Mouse (Mus musculus) forebrain, embryonic 13.5 days (tissue): ENCODE data around the gene Prl7a2. TPM values are rescaled to one million over a fixed set of nuclear protein-coding genes. Genes with fewer than 3 reads are reported as not detected.

Experiments
- ATAC-seq: fragments of 200-750 bp; cut with Nextera tagmentation; 2 replicates; pipeline ENCODE4 v1.8.0; 2017
- H3K27ac ChIP-seq: fragments of 300-500 bp; sonication (generic); 2 replicates; pipeline ENCODE4 v1.5.1; 2015; ENCODE audit warnings: inconsistent platforms, mild to moderate bottlenecking, moderate library complexity
- H3K27me3 ChIP-seq: fragments of 300-500 bp; sonication (generic); 2 replicates; pipeline ENCODE4 v1.6.1; 2015; ENCODE audit warnings: mild to moderate bottlenecking, inconsistent platforms
- H3K36me3 ChIP-seq: fragments of 300-500 bp; sonication (generic); 2 replicates; pipeline ENCODE4 v1.6.1; 2015; ENCODE audit warnings: mild to moderate bottlenecking, inconsistent platforms; ENCODE audit not compliant: poor library complexity, severe bottlenecking
- H3K4me1 ChIP-seq: fragments of 300-500 bp; sonication (generic); 2 replicates; pipeline ENCODE4 v1.6.1; 2015; ENCODE audit warnings: inconsistent platforms
- H3K4me2 ChIP-seq: fragments of 300-500 bp; sonication (generic); 2 replicates; pipeline ENCODE4 v1.6.1; 2015; ENCODE audit warnings: inconsistent platforms, mild to moderate bottlenecking, moderate library complexity
- H3K4me3 ChIP-seq: fragments of 300-500 bp; sonication (generic); 2 replicates; pipeline ENCODE4 v1.5.1; 2015; ENCODE audit warnings: mild to moderate bottlenecking, inconsistent platforms
- H3K9ac ChIP-seq: fragments of 300-500 bp; sonication (generic); 2 replicates; pipeline ENCODE4 v1.6.1; 2015; ENCODE audit warnings: mild to moderate bottlenecking, inconsistent platforms
- H3K9me3 ChIP-seq: fragments of 300-500 bp; sonication (generic); replicated peaks from 2 replicates; pipeline ENCODE4 v1.6.1; 2016; ENCODE audit warnings: inconsistent platforms
- WGBS: fragments of 180-500 bp; shearing (Covaris S2); methylation state at CpG from one replicate; pipeline ENCODE4 v1.1.7; 2015; 5-methylcytosine and 5-hydroxymethylcytosine counted together
- polyA plus RNA-seq: library from polyadenylated mRNA; unstranded; fragments of >200 nt; fragmentation: Nextera tagmentation; extraction: Ambion mirVana; gene quantifications from 2 replicates; pipeline ENCODE4 v1.2.1, GENCODE M21; 2015

Gene Prl7a2
- not detected in 2 replicates for polyA plus RNA-seq

- H3K9ac ChIP-seq: no peak within 1 kb of the TSS
- ATAC-seq: no peak
- no peak within 1 kb of the TSS for H3K4me3 ChIP-seq
These were observed at the start of gene Prl7a2 for GRCm38 (mm10) chr13:27667936-27668335. Gene Prl7a2, minus strand, starts transcription at chr13:27668036.

GRCm38 (mm10) chr13:27716636-27717035 lies 48.8 kb upstream of the Prl7a2 start, which contains the start of gene Prl7d1:
Gene Prl7d1, minus strand, starts transcription at chr13:27716736.
- ATAC-seq: no peak
- no peak within 1 kb of the TSS for H3K9ac ChIP-seq
- WGBS: 92% methylated on average over 5 of the region's 5 CpGs
- no peaks in the 10 kb centered on the region for H3K36me3 ChIP-seq
- H3K4me2 ChIP-seq: no peak within 1 kb of the TSS
- no peaks in the 10 kb centered on the region for H3K27me3 ChIP-seq
- no peaks in the 10 kb centered on the region for H3K9me3 ChIP-seq
- no peak within 1 kb of the TSS for H3K4me3 ChIP-seq
- no peaks in the 10 kb centered on the region for H3K4me1 ChIP-seq
- no peak within 1 kb of the TSS for H3K27ac ChIP-seq

More at GRCm38 (mm10) chr13:27667936-27668335, at the start of gene Prl7a2:
- Histone ChIP-seq H3K4me2 (no peak within 1 kb of the TSS), H3K9me3 (no peaks in the 10 kb centered on the region), H3K36me3 (no peaks in the 10 kb centered on the region), H3K27me3 (no peaks in the 10 kb centered on the region), H3K27ac (no peak within 1 kb of the TSS), H3K4me1 (no peaks in the 10 kb centered on the region)
- WGBS: 87% methylated on average over 4 of the region's 4 CpGs

GRCm38 (mm10) chr13:27706521-27706920 lies 38.7 kb upstream of the Prl7a2 start:
- no peak overlapping the region for H3K9ac ChIP-seq
- ATAC-seq: no peak
- no peaks in the 10 kb centered on the region for H3K36me3 ChIP-seq
- no peaks in the 10 kb centered on the region for H3K9me3 ChIP-seq
- no peak overlapping the region for H3K27ac ChIP-seq
- H3K4me2 ChIP-seq: no peak overlapping the region
- no peak overlapping the region for H3K4me3 ChIP-seq
- H3K4me1 ChIP-seq: no peaks in the 10 kb centered on the region
- no peaks in the 10 kb centered on the region for H3K27me3 ChIP-seq
- WGBS: 70% methylated on average over 2 of the region's 2 CpGs

DNA sequence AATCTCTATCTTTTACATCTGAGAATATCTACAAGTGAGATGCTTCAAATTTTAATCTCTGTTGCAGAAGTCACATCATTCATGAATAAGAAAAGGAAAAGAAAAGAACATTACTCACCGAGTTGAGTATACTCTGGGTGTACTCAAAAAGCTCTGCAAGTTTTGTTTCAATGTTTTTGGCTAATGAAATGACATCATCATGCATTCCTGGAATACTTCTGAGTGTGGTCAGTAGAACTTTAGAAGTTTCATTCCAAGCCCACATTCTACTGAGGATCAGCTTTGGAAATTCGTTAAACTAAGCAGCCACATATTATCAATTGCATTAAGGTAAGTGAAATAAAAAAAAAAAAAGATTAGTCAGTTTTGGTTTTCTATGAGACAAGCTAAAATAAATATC lies 7.1 kb downstream of the Prl7a2 start:
- Histone ChIP-seq H3K4me1 (no peaks in the 10 kb centered on the region), H3K27ac (no peak overlapping the region)
- 87% methylated on average over 2 of the region's 2 CpGs for WGBS

GRCm38 (mm10) chr13:27642393-27642792 lies 25.4 kb downstream of the Prl7a2 start, which contains the start of gene Prl7a1:
Gene Prl7a1, minus strand, starts transcription at chr13:27642493.
- no peak for ATAC-seq
- Histone ChIP-seq H3K9me3 (no peaks in the 10 kb centered on the region), H3K4me3 (no peak within 1 kb of the TSS), H3K27ac (no peak within 1 kb of the TSS), H3K4me2 (no peak within 1 kb of the TSS), H3K36me3 (no peaks in the 10 kb centered on the region), H3K27me3 (no peaks in the 10 kb centered on the region), H3K9ac (no peak within 1 kb of the TSS), H3K4me1 (no peaks in the 10 kb centered on the region)
- 98% methylated on average over 3 of the region's 3 CpGs for WGBS

More for the DNA sequence above, 7.1 kb downstream of the Prl7a2 start:
- Histone ChIP-seq H3K4me2 (no peak overlapping the region), H3K36me3 (no peaks in the 10 kb centered on the region), H3K9me3 (no peaks in the 10 kb centered on the region), H3K9ac (no peak overlapping the region), H3K4me3 (no peak overlapping the region), H3K27me3 (no peaks in the 10 kb centered on the region)
- ATAC-seq: no peak

DNA sequence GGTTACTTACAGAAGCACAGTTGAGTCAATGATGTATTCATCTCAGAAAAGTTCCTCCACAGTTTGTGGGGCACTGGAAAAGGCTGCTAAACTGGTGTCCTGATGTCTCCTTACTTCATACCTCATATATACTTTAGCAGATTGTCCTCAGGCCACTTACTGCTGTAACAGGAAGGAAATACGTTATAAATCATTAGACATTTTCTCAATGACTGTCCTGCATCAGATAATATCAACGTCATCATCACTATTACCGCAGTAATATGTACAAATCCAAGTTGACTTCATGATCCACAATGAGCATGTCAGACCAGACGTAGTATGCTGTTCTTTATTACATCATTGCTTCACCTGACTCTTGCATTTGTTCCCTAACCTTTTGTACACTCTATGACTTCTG lies 57.4 kb downstream of the Prl7a2 start, which contains the start of gene Prl7b1:
Prl7b1 (minus strand) TSS at position 101 of the 400 bp plus-strand sequence.
- WGBS: 78% methylated on average over 4 of the region's 4 CpGs
- Histone ChIP-seq H3K4me2 (no peak within 1 kb of the TSS), H3K27ac (no peak within 1 kb of the TSS), H3K36me3 (no peaks in the 10 kb centered on the region), H3K27me3 (no peaks in the 10 kb centered on the region), H3K4me1 (no peaks in the 10 kb centered on the region), H3K9me3 (no peaks in the 10 kb centered on the region), H3K9ac (no peak within 1 kb of the TSS), H3K4me3 (no peak within 1 kb of the TSS)
- ATAC-seq: no peak

Other genes with a start within 250 kb of the Prl7a2 start
- not detected in 2 replicates for gene Prl8a6, start 229.3 kb downstream of the Prl7a2 start, polyA plus RNA-seq
- gene Prl8a8, start 154.8 kb downstream of the Prl7a2 start, polyA plus RNA-seq: not detected in 2 replicates
- not detected in 2 replicates for gene Prl8a9, start 103.4 kb downstream of the Prl7a2 start, polyA plus RNA-seq
- not detected in 2 replicates for gene Prl8a1, start 85.9 kb downstream of the Prl7a2 start, polyA plus RNA-seq
- gene Prl7b1, start 57.5 kb downstream of the Prl7a2 start, polyA plus RNA-seq: not detected in 2 replicates
- not detected in 2 replicates for gene Prl7a1, start 25.5 kb downstream of the Prl7a2 start, polyA plus RNA-seq
- not detected in 2 replicates for gene Prl7d1, start 48.7 kb upstream of the Prl7a2 start, polyA plus RNA-seq
- gene Prl7c1, start 112.8 kb upstream of the Prl7a2 start, polyA plus RNA-seq: not detected in 2 replicates
- gene Prl2a1, start 133.6 kb upstream of the Prl7a2 start, polyA plus RNA-seq: not detected in 2 replicates
- not detected in 2 replicates for gene Prl2c1, start 181.3 kb upstream of the Prl7a2 start, polyA plus RNA-seq